In the genomic region with DNA sequence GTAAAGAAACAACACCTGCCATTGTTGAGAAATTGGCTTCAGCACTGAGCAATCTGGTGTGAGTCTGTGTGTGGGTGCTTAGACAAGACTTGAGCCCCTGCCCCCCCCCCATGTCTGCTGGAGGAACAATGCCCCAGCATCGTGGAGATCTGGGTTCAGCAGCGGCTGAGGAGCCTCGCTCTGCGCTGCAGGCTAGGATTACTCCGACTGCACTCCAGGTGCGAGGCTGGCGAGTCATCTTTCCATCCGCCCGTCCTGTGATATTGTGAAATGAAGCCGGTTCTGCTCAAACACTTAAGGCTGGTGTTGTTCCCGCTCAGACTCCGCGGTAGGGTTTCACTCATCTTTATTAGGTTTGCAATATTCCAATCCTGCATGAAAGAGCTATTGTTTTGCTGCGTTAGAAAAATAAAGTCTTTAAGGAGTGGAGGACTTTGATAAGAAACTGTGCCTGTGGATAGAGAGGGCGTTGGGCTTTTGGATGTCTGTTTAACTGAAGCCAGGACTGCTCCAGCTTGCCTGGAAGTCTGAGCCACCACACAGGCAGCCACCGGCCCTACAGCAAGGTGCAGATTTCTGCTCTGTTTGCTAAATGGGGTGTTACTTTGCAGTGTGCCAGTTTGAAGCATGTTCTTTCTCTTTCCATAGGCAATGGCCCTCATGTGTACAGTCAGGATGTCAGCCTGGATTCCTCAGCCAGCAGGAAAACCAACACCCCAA, we compare ENCODE assay signal across 14 mouse cellular contexts.
A peak's percentile ranks its signal among the peaks of the same experiment; 100 is the strongest.
DNase-seq lines count a peak whose midpoint lies in the region; ATAC-seq lines count a peak whose summit lies in the region.
"Had no signal": no experiment of that assay in that cellular context is flagged by ENCODE, and none has a peak within 500 bp of the region (broad histone marks: within the 10 kb centered on the region; RNA-seq: fewer than 3 reads in every experiment).

No protein-coding gene starts in this region.

- H3K4me2 ChIP-seq in forebrain, embryonic 15.5 days (replicated peaks), result no peak overlapping the region; the same call in 1 of the 2 replicates
- no peak overlapping the region for H3K4me2 ChIP-seq in forebrain, embryonic 11.5 days (ENCODE audit: low read depth, low read length, severe bottlenecking)
- H3K4me2 ChIP-seq in lung, embryonic 15.5 days, result peak overlapping the region; percentile 16
- no peak overlapping the region for H3K4me2 ChIP-seq in forebrain, embryonic 16.5 days (ENCODE audit: low read length)
- H3K4me2 ChIP-seq in midbrain, embryonic 16.5 days (ENCODE audit: low read length), result peak overlapping the region; percentile 15; the same call in 1 of the 2 replicates

- intact Hi-C loops in heart, postnatal 36 days (cut with DNase I), result no loop called here

- no peak for DNase-seq in forebrain, embryonic 11.5 days (ENCODE audit: low spot score)
- no peak for DNase-seq in lung, postnatal 36 days
- DNase-seq in frontal cortex, postnatal 25 days (ENCODE audit: low spot score in 2 of 2), result no peak
- DNase-seq in heart, postnatal 36 days, result no peak
- DNase-seq: cerebellum, postnatal 25 days; kidney, adult 18-20 months; liver; spleen, adult 18-20 months; thymus, postnatal 14 days had no signal

- 42% methylated on average over 16 of the region's 16 CpGs for WGBS in forebrain, embryonic 15.5 days
- WGBS in forebrain, embryonic 11.5 days, result 58% methylated on average over 16 of the region's 16 CpGs
- WGBS in lung, embryonic 15.5 days, result 42% methylated on average over 16 of the region's 16 CpGs
- 47% methylated on average over 16 of the region's 16 CpGs for WGBS in forebrain, embryonic 16.5 days
- 42% methylated on average over 16 of the region's 16 CpGs for WGBS in midbrain, embryonic 16.5 days

- no peak overlapping the region for H3K4me3 ChIP-seq in forebrain, embryonic 15.5 days
- no peak overlapping the region for H3K4me3 ChIP-seq in forebrain, embryonic 11.5 days (ENCODE audit: low read depth, low read length)
- no peak overlapping the region for H3K4me3 ChIP-seq in lung, embryonic 15.5 days
- no peak overlapping the region for H3K4me3 ChIP-seq in forebrain, embryonic 16.5 days (replicated peaks; ENCODE audit: low read length)
- no peak overlapping the region for H3K4me3 ChIP-seq in midbrain, embryonic 16.5 days (ENCODE audit: low read depth, low read length)

- peak overlapping the region; percentile 19; the same call in 1 of the 2 replicates for H3K27ac ChIP-seq in forebrain, embryonic 15.5 days (replicated peaks)
- H3K27ac ChIP-seq in forebrain, embryonic 11.5 days (ENCODE audit: low read depth, low read length), result no peak overlapping the region
- peak overlapping the region; percentile 17; the same call in 1 of the 2 replicates for H3K27ac ChIP-seq in lung, embryonic 15.5 days
- H3K27ac ChIP-seq in forebrain, embryonic 16.5 days (ENCODE audit: low read length), result peak overlapping the region; percentile 0; the same call in 1 of the 2 replicates
- peak overlapping the region; percentile 39; the same call in 1 of the 2 replicates for H3K27ac ChIP-seq in midbrain, embryonic 16.5 days (ENCODE audit: low read length)

- no peaks in the 10 kb centered on the region for H3K27me3 ChIP-seq in forebrain, embryonic 15.5 days
- H3K27me3 ChIP-seq in forebrain, embryonic 11.5 days (ENCODE audit: control insufficient read depth, insufficient read depth, low read length), result no peaks in the 10 kb centered on the region
- no peaks in the 10 kb centered on the region for H3K27me3 ChIP-seq in lung, embryonic 15.5 days
- H3K27me3 ChIP-seq in forebrain, embryonic 16.5 days (replicated peaks; ENCODE audit: control insufficient read depth, insufficient read depth, low read length), result no peaks in the 10 kb centered on the region
- no peaks in the 10 kb centered on the region for H3K27me3 ChIP-seq in midbrain, embryonic 16.5 days (ENCODE audit: control insufficient read depth, insufficient read depth, low read depth, low read length)

- H3K36me3 ChIP-seq in forebrain, embryonic 15.5 days, result no peaks in the 10 kb centered on the region
- H3K36me3 ChIP-seq in forebrain, embryonic 11.5 days (ENCODE audit: control insufficient read depth, insufficient read depth, low read length), result no peaks in the 10 kb centered on the region
- no peaks in the 10 kb centered on the region for H3K36me3 ChIP-seq in lung, embryonic 15.5 days
- H3K36me3 ChIP-seq in forebrain, embryonic 16.5 days (ENCODE audit: control insufficient read depth, insufficient read depth), result no peaks in the 10 kb centered on the region
- H3K36me3 ChIP-seq in midbrain, embryonic 16.5 days (ENCODE audit: control insufficient read depth, insufficient read depth, low read length), result no peaks in the 10 kb centered on the region
- H3K36me3 ChIP-seq: G1E had no signal

- 0 out of 2 replicates have a peak, but pooled peaks have one; percentile 38 for ATAC-seq in forebrain, embryonic 15.5 days (replicated peaks)
- ATAC-seq in forebrain, embryonic 11.5 days (replicated peaks; ENCODE audit: low FRiP score), result no peak
- ATAC-seq in lung, embryonic 15.5 days (ENCODE audit: borderline replicate concordance, extremely low read depth, low FRiP score, low TSS enrichment), result peak; percentile 31; the same call in 1 of the 2 replicates
- no peak for ATAC-seq in forebrain, embryonic 16.5 days
- 0 out of 2 replicates have a peak, but pooled peaks have one; percentile 36 for ATAC-seq in midbrain, embryonic 16.5 days

- peaks cover 11% of the 10 kb centered on the region; the same call in 1 of the 2 replicates for H3K4me1 ChIP-seq in forebrain, embryonic 15.5 days
- H3K4me1 ChIP-seq in forebrain, embryonic 11.5 days (replicated peaks; ENCODE audit: control insufficient read depth, insufficient read depth, low read length), result no peaks in the 10 kb centered on the region; the same call in 1 of the 2 replicates
- no peaks in the 10 kb centered on the region; the same call in 1 of the 2 replicates for H3K4me1 ChIP-seq in lung, embryonic 15.5 days
- H3K4me1 ChIP-seq in forebrain, embryonic 16.5 days (replicated peaks; ENCODE audit: control insufficient read depth, insufficient read depth, low read length), result peaks cover 5% of the 10 kb centered on the region
- H3K4me1 ChIP-seq in midbrain, embryonic 16.5 days (ENCODE audit: control insufficient read depth, insufficient read depth, low read length), result peaks cover 7% of the 10 kb centered on the region; the same call in 1 of the 2 replicates

- H3K9ac ChIP-seq in forebrain, embryonic 15.5 days (replicated peaks), result no peak overlapping the region
- no peak overlapping the region for H3K9ac ChIP-seq in forebrain, embryonic 11.5 days (ENCODE audit: low read length)
- H3K9ac ChIP-seq in lung, embryonic 15.5 days, result no peak overlapping the region
- H3K9ac ChIP-seq in forebrain, embryonic 16.5 days (replicated peaks; ENCODE audit: low read depth, low read length), result no peak overlapping the region
- no peak overlapping the region for H3K9ac ChIP-seq in midbrain, embryonic 16.5 days (ENCODE audit: low read depth, low read length)

- no peaks in the 10 kb centered on the region for H3K9me3 ChIP-seq in forebrain, embryonic 15.5 days
- no peaks in the 10 kb centered on the region for H3K9me3 ChIP-seq in forebrain, embryonic 11.5 days (ENCODE audit: control insufficient read depth, low read length)
- H3K9me3 ChIP-seq in lung, embryonic 15.5 days, result no peaks in the 10 kb centered on the region
- H3K9me3 ChIP-seq in forebrain, embryonic 16.5 days (ENCODE audit: control insufficient read depth, low read length), result no peaks in the 10 kb centered on the region
- no peaks in the 10 kb centered on the region for H3K9me3 ChIP-seq in midbrain, embryonic 16.5 days (replicated peaks; ENCODE audit: control insufficient read depth, low read length, poor library complexity, severe bottlenecking)

Comparison
In these comparisons a context has a peak if more than half of its experiments do, and no peak if none do; other contexts are left out.
1. ATAC-seq: peak in forebrain, embryonic 15.5 days (single experiment), lung, embryonic 15.5 days (single experiment) and midbrain, embryonic 16.5 days (single experiment); none in forebrain, embryonic 11.5 days (single experiment) and forebrain, embryonic 16.5 days (single experiment).
2. H3K4me2 ChIP-seq: peak in lung, embryonic 15.5 days (single experiment) and midbrain, embryonic 16.5 days (single experiment); none in forebrain, embryonic 15.5 days (single experiment), forebrain, embryonic 11.5 days (single experiment) and forebrain, embryonic 16.5 days (single experiment).